Mouse (Mus musculus): ENCODE data around the gene Sept6.

The Sept6 gene

GRCm38 (mm10) chrX:36873765-36874164 lies 117.8 kb downstream of the Sept6 start, which contains the start of the genes Ube2a and C330007P06Rik:
Gene Ube2a, plus strand, starts transcription at chrX:36873900.
Gene C330007P06Rik, minus strand, starts transcription at chrX:36874111.
- intact Hi-C loops (cut with DNase I) = no loop called here

GRCm38 (mm10) chrX:36870372-36870771 lies 121.2 kb downstream of the Sept6 start:
- intact Hi-C loops (cut with DNase I) = no loop called here

GRCm38 (mm10) chrX:36864609-36865328 lies 126.8 kb downstream of the Sept6 start:
- intact Hi-C loops (cut with DNase I) = no loop called here

GRCm38 (mm10) chrX:36863766-36864608 lies 127.6 kb downstream of the Sept6 start:
- intact Hi-C loops (cut with DNase I) = no loop called here
